Mouse (Mus musculus) gastrocnemius, postnatal 25 days (tissue): ENCODE data around the gene Lrch3. TPM values are rescaled to one million over a fixed set of nuclear protein-coding genes. Genes with fewer than 3 reads are reported as not detected.
A peak's percentile ranks its signal among the peaks of the same experiment; 100 is the strongest.
"Not testable (repeated sequence)": the region's sequence is repeated elsewhere in the genome, so short reads cannot be mapped to it uniquely, and the experiment has no call there.

Source experiments
- DNase-seq: peaks from one replicate; pipeline ENCODE4 v3.0.0; 2022
- long read RNA-seq, 2 experiments: library from polyadenylated mRNA; stranded (forward); transcript quantifications; one replicate each; pipeline ENCODE4 v2.0.0; 2021
- total RNA-seq, 2 experiments: library from RNA; stranded (reverse); gene quantifications; 1 replicate in 1 of 2; 2 replicates in 1 of 2; pipeline ENCODE4 v1.2.3; 2021

Lrch3 gene
- 10 to 100 TPM; 13.7 to 15.4 TPM for total RNA-seq
- long read RNA-seq, experiment 1, full-length matches to known transcripts: 1 of 2 reads
- long read RNA-seq, experiment 1, partial matches to known transcripts: 0 of 2 reads
- long read RNA-seq, experiment 1, other reads (novel, unspliced or antisense): 1 of 2 reads
- long read RNA-seq, experiment 2, full-length matches to known transcripts: 3 of 7 reads
- long read RNA-seq, experiment 2, partial matches to known transcripts: 0 of 7 reads
- long read RNA-seq, experiment 2, other reads (novel, unspliced or antisense): 4 of 7 reads

GRCm38 (mm10) chr16:32913937-32914881 lies at the start of gene Lrch3:
Gene Lrch3 (plus strand): TSS chr16:32914100.
- DNase-seq: peak; percentile 95

- no peak for DNase-seq
Measured at GRCm38 (mm10) chr16:32865401-32865800, 48.5 kb upstream of the Lrch3 start.

GRCm38 (mm10) chr16:32866713-32867112 lies 47.2 kb upstream of the Lrch3 start:
- no peak for DNase-seq

- DNase-seq: peak; percentile 91
Measured at GRCm38 (mm10) chr16:32867919-32868552, 45.9 kb upstream of the Lrch3 start.

- DNase-seq: no peak
Measured at GRCm38 (mm10) chr16:32870231-32870630, 43.7 kb upstream of the Lrch3 start.

- DNase-seq: no peak
Measured at GRCm38 (mm10) chr16:32873366-32873765, 40.5 kb upstream of the Lrch3 start.

- DNase-seq: not testable (repeated sequence)
Measured at GRCm38 (mm10) chr16:32875281-32875680, 38.6 kb upstream of the Lrch3 start.

GRCm38 (mm10) chr16:32875847-32876246 lies 38.1 kb upstream of the Lrch3 start:
- no peak for DNase-seq

- DNase-seq: no peak
Measured at GRCm38 (mm10) chr16:32876831-32877230, 37.1 kb upstream of the Lrch3 start.

- peak; percentile 97 for DNase-seq
Measured at GRCm38 (mm10) chr16:32877343-32878156, 36.4 kb upstream of the Lrch3 start, which contains the start of the genes Fyttd1 and Rubcn. Gene Fyttd1 (plus strand): TSS chr16:32877500. Gene Rubcn (minus strand): TSS chr16:32877766.

- peak; percentile 31 for DNase-seq
Measured at GRCm38 (mm10) chr16:32878157-32878598, 35.7 kb upstream of the Lrch3 start.

GRCm38 (mm10) chr16:32878972-32879926 lies 34.7 kb upstream of the Lrch3 start:
- DNase-seq: no peak

GRCm38 (mm10) chr16:32881538-32881937 lies 32.4 kb upstream of the Lrch3 start:
- no peak for DNase-seq

GRCm38 (mm10) chr16:32887996-32888395 lies 25.9 kb upstream of the Lrch3 start:
- DNase-seq: no peak

- no peak for DNase-seq
Measured at GRCm38 (mm10) chr16:32889881-32890280, 24.0 kb upstream of the Lrch3 start.

GRCm38 (mm10) chr16:32896126-32896525 lies 17.8 kb upstream of the Lrch3 start:
- DNase-seq: no peak

- no peak for DNase-seq
Measured at GRCm38 (mm10) chr16:32901360-32902050, 12.4 kb upstream of the Lrch3 start.

- DNase-seq: no peak
Measured at GRCm38 (mm10) chr16:32902051-32902428, 11.9 kb upstream of the Lrch3 start.

- DNase-seq: no peak
Measured at GRCm38 (mm10) chr16:32906186-32906585, 7.7 kb upstream of the Lrch3 start.

GRCm38 (mm10) chr16:32906727-32907126 lies 7.2 kb upstream of the Lrch3 start:
- DNase-seq: no peak
